Mouse (Mus musculus): Measurements from ENCODE around the gene Kat2a. TPM values are rescaled to one million over a fixed set of nuclear protein-coding genes. Genes with fewer than 3 reads are reported as not detected.
A peak's percentile ranks its signal among the peaks of the same experiment; 100 is the strongest.

The Kat2a gene
- polyA plus RNA-seq, 1 experiment from 2014 or later, result 55.3 TPM

GRCm38 (mm10) chr11:100700710-100701109, 11.6 kb downstream of the Kat2a start:
- H3K27me3 ChIP-seq, result no peaks in the 10 kb centered on the region
- TF ChIP-seq CTCF (IDR thresholded peaks at IDR 0.05), result no peak
- ChIA-PET POLR2A (interaction anchor here (1.1 kb wide), 1 partner anchor 11 kb away, joined by 3 read pairs; no protein-coding TSS in a partner anchor), CTCF (interaction anchor here (0.9 kb wide), 1 partner anchor 74 kb away, joined by 3 read pairs; no protein-coding TSS in a partner anchor)
- in situ Hi-C loops (cut with MboI; ENCODE audit: low pct_unique_long_range_greater_than_20kb), result no loop called here
- ATAC-seq, result no peak
- no peak for DNase-seq (ENCODE audit: low read depth, low spot score)

- no peaks in the 10 kb centered on the region for H3K27me3 ChIP-seq
- POLR2A ChIA-PET, result no interaction called here
- in situ Hi-C loops (cut with MboI; ENCODE audit: low pct_unique_long_range_greater_than_20kb), result loop anchor here (5.0 kb wide), 3 partner anchors 76 to 276 kb away; partner anchors contain the start of genes Cnp and Dnajc7
- no peak for TF ChIP-seq CTCF (IDR thresholded peaks at IDR 0.05)
- CTCF ChIA-PET, result no interaction called here
- ATAC-seq, result no peak
- no peak for DNase-seq (ENCODE audit: low read depth, low spot score)
Measured at GRCm38 (mm10) chr11:100697921-100698320, 14.3 kb downstream of the Kat2a start.

GRCm38 (mm10) chr11:100694926-100695325, 17.3 kb downstream of the Kat2a start:
- peak; percentile 96 for TF ChIP-seq CTCF (IDR thresholded peaks at IDR 0.05)
- ChIA-PET POLR2A (no interaction called here), CTCF (interaction anchor here (0.9 to 1.1 kb wide), 4 partner anchors 35 to 125 kb away, joined by 3 to 5 read pairs (median 4); no protein-coding TSS in a partner anchor)
- no peak for DNase-seq (ENCODE audit: low read depth, low spot score)
- H3K27me3 ChIP-seq, result peaks cover 5% of the 10 kb centered on the region
- no peak for ATAC-seq
- in situ Hi-C loops (cut with MboI; ENCODE audit: low pct_unique_long_range_greater_than_20kb), result loop anchor here (5.0 kb wide), 3 partner anchors 73 to 273 kb away; partner anchors contain the start of genes Cnp and Dnajc7

- ATAC-seq (no peak), DNase-seq (ENCODE audit: low read depth, low spot score) (no peak)
- in situ Hi-C loops (cut with MboI; ENCODE audit: low pct_unique_long_range_greater_than_20kb), result no loop called here
- ChIA-PET POLR2A (no interaction called here), CTCF (interaction anchor here (0.9 kb wide), 1 partner anchor 67 kb away, joined by 3 read pairs; no protein-coding TSS in a partner anchor)
- H3K27me3 ChIP-seq, result peaks cover 5% of the 10 kb centered on the region
- TF ChIP-seq CTCF (IDR thresholded peaks at IDR 0.05), result no peak
Measured at GRCm38 (mm10) chr11:100693154-100693553, 19.1 kb downstream of the Kat2a start.

- TF ChIP-seq CTCF (IDR thresholded peaks at IDR 0.05), result no peak
- peaks cover 5% of the 10 kb centered on the region for H3K27me3 ChIP-seq
- in situ Hi-C loops (cut with MboI; ENCODE audit: low pct_unique_long_range_greater_than_20kb), result no loop called here
- POLR2A ChIA-PET, result no interaction called here
- DNase-seq (ENCODE audit: low read depth, low spot score), result no peak
- ATAC-seq, result no peak
- CTCF ChIA-PET, result no interaction called here
Measured at GRCm38 (mm10) chr11:100692164-100692616, 20.1 kb downstream of the Kat2a start, which contains the start of gene Zfp385c. Zfp385c (minus strand) TSS chr11:100692455.

- ATAC-seq, result no peak
- CTCF ChIA-PET, result no interaction called here
- DNase-seq (ENCODE audit: low read depth, low spot score), result no peak
- POLR2A ChIA-PET, result no interaction called here
- in situ Hi-C loops (cut with MboI; ENCODE audit: low pct_unique_long_range_greater_than_20kb), result no loop called here
- TF ChIP-seq CTCF (IDR thresholded peaks at IDR 0.05), result no peak
- H3K27me3 ChIP-seq, result peaks cover 5% of the 10 kb centered on the region
Measured at GRCm38 (mm10) chr11:100690389-100690788, 21.9 kb downstream of the Kat2a start.

GRCm38 (mm10) chr11:100688443-100688842, 23.8 kb downstream of the Kat2a start:
- DNase-seq (ENCODE audit: low read depth, low spot score), result no peak
- ATAC-seq, result no peak
- TF ChIP-seq CTCF (IDR thresholded peaks at IDR 0.05), result no peak
- CTCF ChIA-PET, result no interaction called here
- in situ Hi-C loops (cut with MboI; ENCODE audit: low pct_unique_long_range_greater_than_20kb), result no loop called here
- H3K27me3 ChIP-seq, result peaks cover 11% of the 10 kb centered on the region
- POLR2A ChIA-PET, result no interaction called here

GRCm38 (mm10) chr11:100687265-100687664, 25.0 kb downstream of the Kat2a start:
- CTCF ChIA-PET, result no interaction called here
- TF ChIP-seq CTCF (IDR thresholded peaks at IDR 0.05), result no peak
- no peak for DNase-seq (ENCODE audit: low read depth, low spot score)
- H3K27me3 ChIP-seq, result peaks cover 11% of the 10 kb centered on the region
- no peak for ATAC-seq
- in situ Hi-C loops (cut with MboI; ENCODE audit: low pct_unique_long_range_greater_than_20kb), result no loop called here
- POLR2A ChIA-PET, result no interaction called here

GRCm38 (mm10) chr11:100685371-100685770, 26.9 kb downstream of the Kat2a start:
- ATAC-seq, result no peak
- CTCF ChIA-PET, result no interaction called here

GRCm38 (mm10) chr11:100684084-100684483, 28.2 kb downstream of the Kat2a start:
- ATAC-seq (no peak), DNase-seq (ENCODE audit: low read depth, low spot score) (no peak)
- ChIA-PET POLR2A (interaction anchor here (0.6 kb wide), 1 partner anchor 260 kb away, joined by 5 read pairs; no protein-coding TSS in a partner anchor), CTCF (no interaction called here)
- TF ChIP-seq CTCF (IDR thresholded peaks at IDR 0.05), result no peak
- in situ Hi-C loops (cut with MboI; ENCODE audit: low pct_unique_long_range_greater_than_20kb), result no loop called here
- peaks cover 6% of the 10 kb centered on the region for H3K27me3 ChIP-seq

More at GRCm38 (mm10) chr11:100685371-100685770, 26.9 kb downstream of the Kat2a start:
- POLR2A ChIA-PET, result interaction anchor here (0.7 to 1.2 kb wide), 2 partner anchors 19 to 29 kb away, joined by 3 read pairs; partner anchors contain the start of gene Dhx58
- peaks cover 6% of the 10 kb centered on the region for H3K27me3 ChIP-seq
- in situ Hi-C loops (cut with MboI; ENCODE audit: low pct_unique_long_range_greater_than_20kb), result no loop called here
- TF ChIP-seq CTCF (IDR thresholded peaks at IDR 0.05), result no peak
- no peak for DNase-seq (ENCODE audit: low read depth, low spot score)

GRCm38 (mm10) chr11:100682526-100682925, 29.7 kb downstream of the Kat2a start:
- in situ Hi-C loops (cut with MboI; ENCODE audit: low pct_unique_long_range_greater_than_20kb), result no loop called here
- no peak for TF ChIP-seq CTCF (IDR thresholded peaks at IDR 0.05)
- no peak for DNase-seq (ENCODE audit: low read depth, low spot score)
- peaks cover 9% of the 10 kb centered on the region for H3K27me3 ChIP-seq
- POLR2A ChIA-PET, result no interaction called here
- ATAC-seq, result no peak
- CTCF ChIA-PET, result no interaction called here

All from Patski (cell line).